Mouse (Mus musculus): ENCODE measurements at regions not wholly inside any gene's neighbourhood (a gene's known extent, or its start where the extent isn't known, plus 50 kb on each side); places are given as distances from the start of the nearest gene placed in this dataset.

DNA sequence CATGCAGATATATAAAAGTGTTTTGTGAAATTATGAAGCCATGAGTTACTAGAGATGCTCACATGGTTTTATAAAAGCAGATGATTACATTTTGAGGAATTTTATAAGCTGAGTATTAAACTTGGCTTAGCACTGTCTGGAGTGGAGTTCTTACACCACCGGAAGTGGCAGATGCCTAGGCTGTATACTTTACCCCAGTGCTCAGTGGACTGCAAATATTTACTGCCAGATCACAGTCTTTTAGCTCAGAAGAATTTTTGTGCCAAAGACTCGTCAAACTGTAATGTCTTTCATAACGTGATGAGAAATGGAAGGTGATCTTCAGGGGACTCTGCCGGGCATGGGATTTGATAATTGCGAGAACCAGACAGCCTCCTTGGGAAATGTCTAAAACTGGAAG lies 136.1 kb upstream of the 9330182O14Rik start:
- TF ChIP-seq CTCF (IDR thresholded peaks at IDR 0.05): no peak
- no peak for TF ChIP-seq POLR2A (IDR thresholded peaks at IDR 0.05; ENCODE audit: insufficient read depth, low read depth, low read length)
- TF ChIP-seq EP300 (IDR thresholded peaks at IDR 0.05; ENCODE audit: insufficient read depth, low read depth, low read length): no peak
